Mouse (Mus musculus) urinary bladder, postnatal 0 days (tissue): Measurements from ENCODE around the gene Lrrn3. TPM values are rescaled to one million over a fixed set of nuclear protein-coding genes. Genes with fewer than 3 reads are reported as not detected.

Experiments used
- polyA plus RNA-seq: library from polyadenylated mRNA; unstranded; fragments of >200 nt; fragmentation: Nextera tagmentation; extraction: Ambion mirVana; gene quantifications from 2 replicates; pipeline ENCODE4 v1.2.1, GENCODE M21; 2015

Gene Lrrn3
- 0.58 and 0.65 TPM in 2 replicates for polyA plus RNA-seq

GRCm38 (mm10) chr12:41486331-41486730 is at the start of gene Lrrn3:
Gene Lrrn3 (minus strand): TSS chr12:41486431.

